Mouse (Mus musculus): ENCODE data around the gene Enpp5. TPM values are rescaled to one million over a fixed set of nuclear protein-coding genes. Genes with fewer than 3 reads are reported as not detected.

Enpp5 gene
- polyA plus RNA-seq, 1 experiment from 2014 or later = 147 TPM

GRCm38 (mm10) chr17:44077843-44078160 is 811 bp upstream of the Enpp5 start:
- no peak overlapping the region for H3K4me2 ChIP-seq (ENCODE audit: low read length)
- no peak overlapping the region for H3K27ac ChIP-seq (ENCODE audit: low read length)
- 70% methylated on average over 2 of the region's 2 CpGs for WGBS
- H3K4me1 ChIP-seq (ENCODE audit: control insufficient read depth, insufficient read depth, low read length) = peaks cover 19% of the 10 kb centered on the region
- ATAC-seq = no peak
- no peak overlapping the region for H3K9ac ChIP-seq (ENCODE audit: low read depth, low read length)
- H3K9me3 ChIP-seq (replicated peaks; ENCODE audit: control insufficient read depth, low read length, poor library complexity, severe bottlenecking) = no peaks in the 10 kb centered on the region; the same call in 1 of the 2 replicates
- peaks cover 18% of the 10 kb centered on the region for H3K36me3 ChIP-seq (ENCODE audit: control insufficient read depth, insufficient read depth, low read length)
- H3K27me3 ChIP-seq (ENCODE audit: control insufficient read depth, insufficient read depth, low read depth, low read length) = no peaks in the 10 kb centered on the region
- no peak overlapping the region for H3K4me3 ChIP-seq (ENCODE audit: low read depth, low read length)

GRCm38 (mm10) chr17:44083156-44083555 is 4.5 kb downstream of the Enpp5 start:
- Histone ChIP-seq H3K27me3 (ENCODE audit: control insufficient read depth, insufficient read depth, low read depth, low read length) (no peaks in the 10 kb centered on the region), H3K27ac (ENCODE audit: low read length) (no peak overlapping the region), H3K4me2 (ENCODE audit: low read length) (no peak overlapping the region; the same call in 1 of the 2 replicates), H3K4me3 (ENCODE audit: low read depth, low read length) (no peak overlapping the region), H3K9ac (ENCODE audit: low read depth, low read length) (no peak overlapping the region), H3K9me3 (replicated peaks; ENCODE audit: control insufficient read depth, low read length, poor library complexity, severe bottlenecking) (no peaks in the 10 kb centered on the region; the same call in 1 of the 2 replicates), H3K36me3 (ENCODE audit: control insufficient read depth, insufficient read depth, low read length) (peaks cover 49% of the 10 kb centered on the region), H3K4me1 (ENCODE audit: control insufficient read depth, insufficient read depth, low read length) (peaks cover 18% of the 10 kb centered on the region)
- no peak for ATAC-seq
- 91% methylated on average over 4 of the region's 4 CpGs for WGBS

GRCm38 (mm10) chr17:44088226-44088625 is 9.6 kb downstream of the Enpp5 start:
- no peak for ATAC-seq
- no peaks in the 10 kb centered on the region for H3K9me3 ChIP-seq (replicated peaks; ENCODE audit: control insufficient read depth, low read length, poor library complexity, severe bottlenecking)
- peaks cover 36% of the 10 kb centered on the region for H3K36me3 ChIP-seq (ENCODE audit: control insufficient read depth, insufficient read depth, low read length)
- H3K9ac ChIP-seq (ENCODE audit: low read depth, low read length) = no peak overlapping the region
- H3K4me3 ChIP-seq (ENCODE audit: low read depth, low read length) = no peak overlapping the region
- no peaks in the 10 kb centered on the region for H3K4me1 ChIP-seq (ENCODE audit: control insufficient read depth, insufficient read depth, low read length)
- H3K4me2 ChIP-seq (ENCODE audit: low read length) = no peak overlapping the region
- 89% methylated on average over 3 of the region's 3 CpGs for WGBS
- no peak overlapping the region for H3K27ac ChIP-seq (ENCODE audit: low read length)
- no peaks in the 10 kb centered on the region for H3K27me3 ChIP-seq (ENCODE audit: control insufficient read depth, insufficient read depth, low read depth, low read length)

GRCm38 (mm10) chr17:44090916-44091315 is 12.3 kb downstream of the Enpp5 start:
- WGBS = 76% methylated on average over 2 of the region's 2 CpGs
- ATAC-seq = no peak
- H3K27ac ChIP-seq (ENCODE audit: low read length) = no peak overlapping the region

GRCm38 (mm10) chr17:44091512-44091911 is 12.9 kb downstream of the Enpp5 start:
- Histone ChIP-seq H3K36me3 (ENCODE audit: control insufficient read depth, insufficient read depth, low read length) (peaks cover 12% of the 10 kb centered on the region), H3K4me2 (ENCODE audit: low read length) (no peak overlapping the region), H3K27me3 (ENCODE audit: control insufficient read depth, insufficient read depth, low read depth, low read length) (no peaks in the 10 kb centered on the region), H3K9me3 (replicated peaks; ENCODE audit: control insufficient read depth, low read length, poor library complexity, severe bottlenecking) (no peaks in the 10 kb centered on the region), H3K4me1 (ENCODE audit: control insufficient read depth, insufficient read depth, low read length) (no peaks in the 10 kb centered on the region), H3K27ac (ENCODE audit: low read length) (no peak overlapping the region), H3K4me3 (ENCODE audit: low read depth, low read length) (no peak overlapping the region), H3K9ac (ENCODE audit: low read depth, low read length) (no peak overlapping the region)
- ATAC-seq = no peak
- WGBS = 25% methylated on average over 2 of the region's 2 CpGs

More at GRCm38 (mm10) chr17:44090916-44091315, 12.3 kb downstream of the Enpp5 start:
- Histone ChIP-seq H3K9me3 (replicated peaks; ENCODE audit: control insufficient read depth, low read length, poor library complexity, severe bottlenecking) (no peaks in the 10 kb centered on the region), H3K27me3 (ENCODE audit: control insufficient read depth, insufficient read depth, low read depth, low read length) (no peaks in the 10 kb centered on the region), H3K36me3 (ENCODE audit: control insufficient read depth, insufficient read depth, low read length) (peaks cover 17% of the 10 kb centered on the region), H3K9ac (ENCODE audit: low read depth, low read length) (no peak overlapping the region), H3K4me2 (ENCODE audit: low read length) (no peak overlapping the region), H3K4me3 (ENCODE audit: low read depth, low read length) (no peak overlapping the region), H3K4me1 (ENCODE audit: control insufficient read depth, insufficient read depth, low read length) (no peaks in the 10 kb centered on the region)

GRCm38 (mm10) chr17:44100486-44100885 is 21.9 kb downstream of the Enpp5 start:
- H3K9me3 ChIP-seq (replicated peaks; ENCODE audit: control insufficient read depth, low read length, poor library complexity, severe bottlenecking) = no peaks in the 10 kb centered on the region
- no peaks in the 10 kb centered on the region for H3K27me3 ChIP-seq (ENCODE audit: control insufficient read depth, insufficient read depth, low read depth, low read length)
- H3K4me1 ChIP-seq (ENCODE audit: control insufficient read depth, insufficient read depth, low read length) = peaks cover 7% of the 10 kb centered on the region; the same call in 1 of the 2 replicates
- H3K4me2 ChIP-seq (ENCODE audit: low read length) = no peak overlapping the region
- H3K9ac ChIP-seq (ENCODE audit: low read depth, low read length) = no peak overlapping the region
- H3K4me3 ChIP-seq (ENCODE audit: low read depth, low read length) = no peak overlapping the region
- ATAC-seq = no peak
- WGBS = 87% methylated on average over 4 of the region's 4 CpGs
- no peak overlapping the region for H3K27ac ChIP-seq (ENCODE audit: low read length)
- H3K36me3 ChIP-seq (ENCODE audit: control insufficient read depth, insufficient read depth, low read length) = no peaks in the 10 kb centered on the region

GRCm38 (mm10) chr17:44100906-44101305 is 22.3 kb downstream of the Enpp5 start:
- ATAC-seq = no peak
- no peak overlapping the region for H3K27ac ChIP-seq (ENCODE audit: low read length)
- H3K9ac ChIP-seq (ENCODE audit: low read depth, low read length) = no peak overlapping the region
- no peaks in the 10 kb centered on the region for H3K36me3 ChIP-seq (ENCODE audit: control insufficient read depth, insufficient read depth, low read length)
- no peak overlapping the region for H3K4me2 ChIP-seq (ENCODE audit: low read length)
- peaks cover 7% of the 10 kb centered on the region; the same call in 1 of the 2 replicates for H3K4me1 ChIP-seq (ENCODE audit: control insufficient read depth, insufficient read depth, low read length)
- no peaks in the 10 kb centered on the region for H3K27me3 ChIP-seq (ENCODE audit: control insufficient read depth, insufficient read depth, low read depth, low read length)
- 87% methylated on average over 9 of the region's 9 CpGs for WGBS
- no peak overlapping the region for H3K4me3 ChIP-seq (ENCODE audit: low read depth, low read length)
- no peaks in the 10 kb centered on the region for H3K9me3 ChIP-seq (replicated peaks; ENCODE audit: control insufficient read depth, low read length, poor library complexity, severe bottlenecking)

GRCm38 (mm10) chr17:44101961-44102360 is 23.3 kb downstream of the Enpp5 start:
- H3K9me3 ChIP-seq (replicated peaks; ENCODE audit: control insufficient read depth, low read length, poor library complexity, severe bottlenecking) = no peaks in the 10 kb centered on the region
- ATAC-seq = no peak
- H3K27me3 ChIP-seq (ENCODE audit: control insufficient read depth, insufficient read depth, low read depth, low read length) = no peaks in the 10 kb centered on the region
- H3K9ac ChIP-seq (ENCODE audit: low read depth, low read length) = no peak overlapping the region
- H3K27ac ChIP-seq (ENCODE audit: low read length) = no peak overlapping the region
- 94% methylated on average over 10 of the region's 10 CpGs for WGBS
- H3K4me1 ChIP-seq (ENCODE audit: control insufficient read depth, insufficient read depth, low read length) = peaks cover 7% of the 10 kb centered on the region; the same call in 1 of the 2 replicates
- H3K4me2 ChIP-seq (ENCODE audit: low read length) = no peak overlapping the region
- H3K4me3 ChIP-seq (ENCODE audit: low read depth, low read length) = no peak overlapping the region
- no peaks in the 10 kb centered on the region for H3K36me3 ChIP-seq (ENCODE audit: control insufficient read depth, insufficient read depth, low read length)

- Histone ChIP-seq H3K27me3 (ENCODE audit: control insufficient read depth, insufficient read depth, low read depth, low read length) (no peaks in the 10 kb centered on the region), H3K4me1 (ENCODE audit: control insufficient read depth, insufficient read depth, low read length) (peaks cover 7% of the 10 kb centered on the region; the same call in 1 of the 2 replicates), H3K27ac (ENCODE audit: low read length) (peak within 1 kb of the TSS; percentile 68), H3K4me3 (ENCODE audit: low read depth, low read length) (peak within 1 kb of the TSS; percentile 72), H3K36me3 (ENCODE audit: control insufficient read depth, insufficient read depth, low read length) (no peaks in the 10 kb centered on the region), H3K4me2 (ENCODE audit: low read length) (peak within 1 kb of the TSS; percentile 89), H3K9ac (ENCODE audit: low read depth, low read length) (peak within 1 kb of the TSS; percentile 83), H3K9me3 (replicated peaks; ENCODE audit: control insufficient read depth, low read length, poor library complexity, severe bottlenecking) (no peaks in the 10 kb centered on the region)
- peak; percentile 99 for ATAC-seq
- under 1% methylated on average over 74 of the region's 76 CpGs for WGBS
Measured at GRCm38 (mm10) chr17:44105287-44106138, 26.9 kb downstream of the Enpp5 start, which contains the start of gene Enpp4. TSS of gene Enpp4 (minus strand) at chr17:44105809.

Data from midbrain, embryonic 16.5 days (tissue).